Mouse (Mus musculus) inflammation-experienced regulatory T-cells, adult 6 months (primary cell): Measurements from ENCODE around the gene 4930505A04Rik. TPM values are rescaled to one million over a fixed set of nuclear protein-coding genes. Genes with fewer than 3 reads are reported as not detected.
"Not testable (repeated sequence)": the region's sequence is repeated elsewhere in the genome, so short reads cannot be mapped to it uniquely, and the experiment has no call there.

Experiments
- ATAC-seq: one replicate; pipeline ENCODE4 v1.8.0; 2017
- polyA plus RNA-seq, 3 experiments: library from polyadenylated mRNA; unstranded; fragments of 100-300 nt; shearing (Covaris generic); gene quantifications; one replicate each; pipeline ENCODE4 v1.2.1; 2017

4930505A04Rik gene
- not detected for polyA plus RNA-seq

- no peak for ATAC-seq
These were observed at the start of gene 4930505A04Rik for GRCm38 (mm10) chr11:30471751-30472593. Gene 4930505A04Rik, minus strand, starts transcription at chr11:30471827.

GRCm38 (mm10) chr11:30517133-30517532, 45.5 kb upstream of the 4930505A04Rik start:
- no peak for ATAC-seq

GRCm38 (mm10) chr11:30508178-30508577, 36.6 kb upstream of the 4930505A04Rik start:
- ATAC-seq, result no peak

GRCm38 (mm10) chr11:30498738-30499355, 27.2 kb upstream of the 4930505A04Rik start:
- ATAC-seq, result no peak

- no peak for ATAC-seq
These were observed 25.5 kb upstream of the 4930505A04Rik start for GRCm38 (mm10) chr11:30497151-30497550.

GRCm38 (mm10) chr11:30491515-30492260, 20.1 kb upstream of the 4930505A04Rik start:
- ATAC-seq, result no peak

GRCm38 (mm10) chr11:30488183-30488582, 16.6 kb upstream of the 4930505A04Rik start:
- ATAC-seq, result no peak

GRCm38 (mm10) chr11:30483286-30483685, 11.7 kb upstream of the 4930505A04Rik start:
- no peak for ATAC-seq

- no peak for ATAC-seq
These were observed 440 bp downstream of the 4930505A04Rik start for GRCm38 (mm10) chr11:30471187-30471586.

GRCm38 (mm10) chr11:30454331-30454730, 17.3 kb downstream of the 4930505A04Rik start:
- ATAC-seq, result no peak

- no peak for ATAC-seq
These were observed 23.5 kb downstream of the 4930505A04Rik start for GRCm38 (mm10) chr11:30448126-30448525.

- ATAC-seq, result no peak
These were observed 24.1 kb downstream of the 4930505A04Rik start for GRCm38 (mm10) chr11:30447561-30447960.

GRCm38 (mm10) chr11:30444192-30444905, 27.3 kb downstream of the 4930505A04Rik start:
- ATAC-seq, result not testable (repeated sequence)

GRCm38 (mm10) chr11:30443746-30444145, 27.9 kb downstream of the 4930505A04Rik start:
- ATAC-seq, result no peak

GRCm38 (mm10) chr11:30433256-30433950, 38.2 kb downstream of the 4930505A04Rik start:
- ATAC-seq, result no peak

- ATAC-seq, result no peak
These were observed 66.0 kb downstream of the 4930505A04Rik start for GRCm38 (mm10) chr11:30405581-30405980.

- no peak for ATAC-seq
These were observed 66.9 kb downstream of the 4930505A04Rik start for GRCm38 (mm10) chr11:30404619-30405200.

GRCm38 (mm10) chr11:30394351-30394750, 77.3 kb downstream of the 4930505A04Rik start:
- no peak for ATAC-seq

- no peak for ATAC-seq
These were observed 88.6 kb downstream of the 4930505A04Rik start for GRCm38 (mm10) chr11:30383076-30383475.
